Mouse (Mus musculus) lung, postnatal 0 days (tissue): ENCODE data around the gene Adprh. TPM values are rescaled to one million over a fixed set of nuclear protein-coding genes. Genes with fewer than 3 reads are reported as not detected.

Experiments
- ATAC-seq: fragments of 200-750 bp; cut with Nextera tagmentation; 2 replicates; pipeline ENCODE4 v1.8.0; 2017; ENCODE audit warnings: moderate library complexity
- DNase-seq: peaks from one replicate; pipeline ENCODE4 v3.0.0-alpha.2; 2016; ENCODE audit warnings: low spot score
- H3K27ac ChIP-seq: fragments of 300-500 bp; sonication (generic); 2 replicates; pipeline ENCODE4 v1.5.1; 2014; ENCODE audit warnings: antibody characterized with exemption, mild to moderate bottlenecking, low read length, mixed read lengths
- H3K27me3 ChIP-seq: fragments of 300-500 bp; sonication (generic); replicated peaks from 2 replicates; pipeline ENCODE4 v1.6.1; 2014; ENCODE audit warnings: low read length, mixed read lengths; ENCODE audit not compliant: insufficient read depth
- H3K36me3 ChIP-seq: fragments of 300-500 bp; sonication (generic); 2 replicates; pipeline ENCODE4 v1.6.1; 2014; ENCODE audit warnings: low read length, mixed read lengths; ENCODE audit not compliant: insufficient read depth
- H3K4me1 ChIP-seq: fragments of 300-500 bp; sonication (generic); 2 replicates; pipeline ENCODE4 v1.6.1; 2014; ENCODE audit warnings: antibody characterized with exemption, low read depth, low read length, mixed read lengths; ENCODE audit not compliant: insufficient read depth
- H3K4me2 ChIP-seq: fragments of 300-500 bp; sonication (generic); replicated peaks from 2 replicates; pipeline ENCODE4 v1.6.1; 2014; ENCODE audit warnings: low read depth, mild to moderate bottlenecking, low read length, moderate library complexity, mixed read lengths
- H3K4me3 ChIP-seq: fragments of 300-500 bp; sonication (generic); 2 replicates; pipeline ENCODE4 v1.5.1; 2014; ENCODE audit warnings: low read depth, low read length
- H3K9ac ChIP-seq: fragments of 300-500 bp; sonication (generic); replicated peaks from 2 replicates; pipeline ENCODE4 v1.6.1; 2014; ENCODE audit warnings: low read depth, mild to moderate bottlenecking
- H3K9me3 ChIP-seq: fragments of 300-500 bp; sonication (generic); 2 replicates; pipeline ENCODE4 v1.6.1; 2016; ENCODE audit warnings: low read length, mixed read lengths
- CTCF ChIP-seq: IDR thresholded peaks from 2 replicates; pipeline ENCODE4 v1.5.1; 2016; ENCODE audit warnings: antibody characterized with exemption, mild to moderate bottlenecking
- EP300 ChIP-seq: IDR thresholded peaks from 2 replicates; pipeline ENCODE4 v1.6.1; 2016; ENCODE audit warnings: antibody characterized with exemption, mild to moderate bottlenecking, control low read depth
- WGBS: fragments of 180-500 bp; shearing (Covaris S2); extraction: QIAGEN DNeasy Blood & Tissue Kit; methylation state at CpG from one replicate; pipeline ENCODE4 v1.1.7; 2014; 5-methylcytosine and 5-hydroxymethylcytosine counted together
- polyA plus RNA-seq: library from polyadenylated mRNA; unstranded; fragments of >200 nt; fragmentation: Nextera tagmentation; extraction: Ambion mirVana; gene quantifications from 2 replicates; pipeline ENCODE4 v1.2.1, GENCODE M21; 2015

The Adprh gene
- polyA plus RNA-seq, 1 experiment from 2014 or later = 59.9 TPM

DNA sequence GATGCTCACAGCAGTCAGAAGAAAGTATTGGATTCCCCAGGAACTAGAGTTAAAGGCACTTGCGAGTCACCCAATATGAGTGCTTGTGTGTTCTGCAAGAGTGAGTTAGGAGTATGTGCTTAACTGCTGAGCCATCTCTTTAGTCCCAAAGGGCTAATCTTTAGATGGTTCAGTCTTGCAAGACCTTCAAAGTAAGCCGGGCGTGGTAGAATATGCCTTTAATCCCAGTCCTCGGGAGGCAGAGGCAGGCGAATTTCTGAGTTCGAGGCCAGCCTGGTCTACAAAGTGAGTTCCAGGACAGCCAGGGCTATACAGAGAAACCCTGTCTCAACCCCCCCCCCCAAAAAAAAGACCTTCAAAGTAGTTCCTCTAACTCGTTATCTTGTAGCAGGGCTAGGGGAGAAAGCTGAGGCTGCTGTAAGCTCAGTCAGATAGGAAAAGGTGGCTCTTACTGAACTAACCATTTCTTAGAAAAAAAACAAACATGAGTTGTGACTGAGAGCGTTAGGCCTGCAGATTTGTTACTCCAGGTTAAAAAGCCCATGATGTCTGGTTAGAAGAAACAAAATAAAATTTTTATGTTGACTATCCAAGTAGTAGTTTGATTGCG, 22.3 kb upstream of the Adprh start:
- Histone ChIP-seq H3K36me3 (no peaks in the 10 kb centered on the region), H3K4me1 (no peaks in the 10 kb centered on the region), H3K9me3 (no peaks in the 10 kb centered on the region), H3K9ac (no peak overlapping the region), H3K4me3 (no peak overlapping the region), H3K27me3 (no peaks in the 10 kb centered on the region), H3K27ac (no peak overlapping the region), H3K4me2 (no peak overlapping the region)
- WGBS = 90% methylated on average over 9 of the region's 9 CpGs
- no peak for ATAC-seq
- TF ChIP-seq EP300 (no peak), CTCF (no peak)
- DNase-seq = no peak

DNA sequence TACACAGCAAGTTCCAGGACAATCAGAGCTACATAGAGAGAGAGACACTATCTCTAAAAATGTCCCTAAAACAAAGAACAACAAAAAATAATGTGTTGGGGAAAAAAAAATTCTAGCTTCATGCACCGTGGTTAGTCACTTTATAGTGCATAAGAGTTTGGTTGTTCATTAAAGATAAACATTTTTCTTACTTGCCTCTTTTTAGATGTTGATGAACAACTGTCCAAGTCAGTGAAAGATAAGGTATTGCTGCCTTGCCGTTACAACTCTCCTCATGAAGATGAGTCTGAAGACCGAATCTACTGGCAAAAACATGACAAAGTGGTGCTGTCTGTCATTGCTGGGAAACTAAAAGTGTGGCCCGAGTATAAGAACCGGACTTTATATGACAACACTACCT, 21.2 kb upstream of the Adprh start:
- TF ChIP-seq EP300 = no peak
- no peak for TF ChIP-seq CTCF
- H3K27ac ChIP-seq = no peak overlapping the region
- no peak overlapping the region for H3K4me3 ChIP-seq
- no peaks in the 10 kb centered on the region for H3K9me3 ChIP-seq
- no peaks in the 10 kb centered on the region for H3K27me3 ChIP-seq
- no peaks in the 10 kb centered on the region for H3K36me3 ChIP-seq
- no peak overlapping the region for H3K4me2 ChIP-seq
- WGBS = 83% methylated on average over 5 of the region's 5 CpGs
- DNase-seq = no peak
- no peak overlapping the region for H3K9ac ChIP-seq
- no peaks in the 10 kb centered on the region for H3K4me1 ChIP-seq
- ATAC-seq = no peak

DNA sequence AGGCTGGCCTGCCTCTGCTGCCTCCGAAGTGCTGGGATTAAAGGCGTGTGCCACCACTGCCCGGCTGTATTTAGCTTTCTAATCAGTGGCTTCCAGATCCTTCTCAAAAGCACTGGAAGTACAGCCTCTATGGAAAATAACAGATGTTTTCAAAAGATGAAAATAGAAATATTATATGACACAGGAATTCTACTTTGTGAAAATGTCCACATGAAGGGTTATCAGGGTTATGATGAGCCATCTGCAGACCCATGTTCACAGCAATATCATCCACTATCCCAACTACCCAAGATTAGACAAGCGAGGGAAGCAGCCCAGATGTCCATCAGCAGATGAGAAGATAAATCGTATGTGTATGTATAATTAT, 20.0 kb upstream of the Adprh start:
- DNase-seq (no peak), ATAC-seq (no peak)
- H3K4me1 ChIP-seq = no peaks in the 10 kb centered on the region
- no peak overlapping the region for H3K27ac ChIP-seq
- 83% methylated on average over 5 of the region's 5 CpGs for WGBS
- H3K9me3 ChIP-seq = no peaks in the 10 kb centered on the region
- no peak overlapping the region for H3K9ac ChIP-seq
- no peak overlapping the region for H3K4me2 ChIP-seq
- TF ChIP-seq EP300 = no peak
- no peak for TF ChIP-seq CTCF
- no peak overlapping the region for H3K4me3 ChIP-seq
- no peaks in the 10 kb centered on the region for H3K36me3 ChIP-seq
- no peaks in the 10 kb centered on the region for H3K27me3 ChIP-seq

GRCm38 (mm10) chr16:38471697-38472506, 19.4 kb upstream of the Adprh start:
- Histone ChIP-seq H3K4me2 (no peak overlapping the region), H3K9me3 (no peaks in the 10 kb centered on the region), H3K27me3 (no peaks in the 10 kb centered on the region), H3K27ac (no peak overlapping the region), H3K36me3 (no peaks in the 10 kb centered on the region), H3K4me1 (no peaks in the 10 kb centered on the region), H3K4me3 (no peak overlapping the region), H3K9ac (no peak overlapping the region)
- DNase-seq (no peak), ATAC-seq (0 out of 2 replicates have a peak, but pooled peaks have one; percentile 26)
- 61% methylated on average over 11 of the region's 11 CpGs for WGBS
- no peak for TF ChIP-seq EP300
- TF ChIP-seq CTCF = no peak

DNA sequence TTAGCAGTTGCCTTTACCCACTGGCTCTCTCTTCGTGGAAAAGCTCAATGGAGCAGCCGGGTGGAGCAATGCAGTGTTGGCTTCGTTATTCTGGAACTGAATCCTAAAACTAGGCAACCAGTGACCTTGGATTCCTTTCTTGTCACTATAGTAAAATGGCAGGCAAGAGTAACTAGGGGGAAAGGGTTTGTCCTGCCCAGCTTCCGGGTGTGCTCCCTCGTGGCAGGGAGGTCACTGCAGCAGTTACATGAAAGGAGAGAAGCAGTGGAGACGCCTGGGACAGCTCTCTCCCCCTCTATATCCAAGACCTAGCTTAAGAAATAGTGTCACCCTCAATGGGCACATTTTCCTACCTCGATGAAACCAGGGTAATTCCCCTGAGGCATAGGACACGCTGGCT, 16.9 kb upstream of the Adprh start:
- Histone ChIP-seq H3K27me3 (no peaks in the 10 kb centered on the region), H3K27ac (no peak overlapping the region), H3K4me2 (no peak overlapping the region), H3K4me3 (no peak overlapping the region), H3K36me3 (no peaks in the 10 kb centered on the region), H3K4me1 (no peaks in the 10 kb centered on the region), H3K9ac (no peak overlapping the region), H3K9me3 (no peaks in the 10 kb centered on the region)
- DNase-seq (no peak), ATAC-seq (no peak)
- 69% methylated on average over 8 of the region's 8 CpGs for WGBS
- TF ChIP-seq CTCF (no peak), EP300 (no peak)

DNA sequence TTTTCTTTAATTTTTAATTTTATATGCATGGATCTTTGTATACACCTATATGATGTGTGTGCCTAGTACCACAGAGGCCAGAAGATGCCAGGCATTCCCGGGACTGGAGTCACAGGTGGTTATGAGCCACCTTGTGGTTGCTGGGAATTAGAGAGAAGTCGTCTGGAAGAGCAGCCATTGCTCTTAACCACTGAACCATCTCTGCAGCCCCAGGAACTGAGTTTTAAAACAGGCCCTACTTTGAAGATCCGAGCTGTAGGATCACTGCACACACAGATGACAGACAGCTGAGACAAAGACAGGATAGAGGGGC, 16.2 kb upstream of the Adprh start:
- TF ChIP-seq CTCF (no peak; the same call in 1 of the 2 replicates), EP300 (no peak)
- H3K4me1 ChIP-seq = no peaks in the 10 kb centered on the region
- no peaks in the 10 kb centered on the region for H3K9me3 ChIP-seq
- 32% methylated on average over 3 of the region's 3 CpGs for WGBS
- H3K4me3 ChIP-seq = no peak overlapping the region
- DNase-seq (no peak), ATAC-seq (no peak)
- no peak overlapping the region for H3K27ac ChIP-seq
- no peaks in the 10 kb centered on the region for H3K27me3 ChIP-seq
- no peak overlapping the region for H3K9ac ChIP-seq
- no peak overlapping the region for H3K4me2 ChIP-seq
- H3K36me3 ChIP-seq = no peaks in the 10 kb centered on the region
